ENCODE assay signal across 26 mouse cellular contexts in genomic region chr7:70290733-70291320, GRCm38 (mm10).
DNase-seq lines count a peak whose midpoint lies in the region; ATAC-seq and TF ChIP-seq lines count a peak whose summit lies in the region.
"Had no signal": no experiment of that assay in that cellular context is flagged by ENCODE, and none has a peak within 500 bp of the region (broad histone marks: within the 10 kb centered on the region; RNA-seq: fewer than 3 reads in every experiment).

No protein-coding gene starts in this region.

- 63% methylated on average over 8 of the region's 8 CpGs for WGBS in hindbrain, postnatal 0 days
- 73% methylated on average over 8 of the region's 8 CpGs for WGBS in hindbrain, embryonic 13.5 days
- 63% methylated on average over 8 of the region's 8 CpGs for WGBS in midbrain, postnatal 0 days
- WGBS in midbrain, embryonic 13.5 days = 72% methylated on average over 8 of the region's 8 CpGs

- H3K4me3 ChIP-seq in hindbrain, postnatal 0 days (ENCODE audit: low read length) = no peak overlapping the region
- H3K4me3 ChIP-seq in hindbrain, embryonic 13.5 days = no peak overlapping the region
- no peak overlapping the region for H3K4me3 ChIP-seq in midbrain, postnatal 0 days (ENCODE audit: low read depth, low read length)
- no peak overlapping the region for H3K4me3 ChIP-seq in midbrain, embryonic 13.5 days (replicated peaks)
- H3K4me3 ChIP-seq: embryonic facial prominence, embryonic 15.5 days; gastrocnemius, adult 2 months; heart, embryonic 12.5 days; heart, embryonic 15.5 days; hindbrain, embryonic 15.5 days had no signal

- no peaks in the 10 kb centered on the region for H3K36me3 ChIP-seq in hindbrain, postnatal 0 days (ENCODE audit: insufficient read depth, low read length)
- no peaks in the 10 kb centered on the region for H3K36me3 ChIP-seq in hindbrain, embryonic 13.5 days
- no peaks in the 10 kb centered on the region for H3K36me3 ChIP-seq in midbrain, postnatal 0 days (ENCODE audit: insufficient read depth, low read length)
- no peaks in the 10 kb centered on the region for H3K36me3 ChIP-seq in midbrain, embryonic 13.5 days
- H3K36me3 ChIP-seq: embryonic facial prominence, embryonic 15.5 days; heart, embryonic 12.5 days; heart, embryonic 15.5 days; hindbrain, embryonic 15.5 days had no signal

- no peak overlapping the region for H3K27ac ChIP-seq in hindbrain, postnatal 0 days
- no peak overlapping the region for H3K27ac ChIP-seq in hindbrain, embryonic 13.5 days
- no peak overlapping the region for H3K27ac ChIP-seq in midbrain, postnatal 0 days (ENCODE audit: low read depth, low read length)
- H3K27ac ChIP-seq in midbrain, embryonic 13.5 days = no peak overlapping the region
- H3K27ac ChIP-seq: embryonic facial prominence, embryonic 15.5 days; gastrocnemius, adult 2 months; heart, embryonic 15.5 days; hindbrain, embryonic 15.5 days had no signal

- no peak overlapping the region for H3K9ac ChIP-seq in hindbrain, postnatal 0 days (replicated peaks; ENCODE audit: low read length)
- no peak overlapping the region for H3K9ac ChIP-seq in hindbrain, embryonic 13.5 days
- H3K9ac ChIP-seq in midbrain, postnatal 0 days (replicated peaks; ENCODE audit: low read length, poor library complexity, severe bottlenecking) = no peak overlapping the region
- no peak overlapping the region for H3K9ac ChIP-seq in midbrain, embryonic 13.5 days (replicated peaks)
- H3K9ac ChIP-seq: embryonic facial prominence, embryonic 15.5 days; forebrain, postnatal 0 days; heart, embryonic 12.5 days; heart, embryonic 15.5 days; hindbrain, embryonic 15.5 days had no signal

- H3K9me3 ChIP-seq in hindbrain, postnatal 0 days (ENCODE audit: low read length) = no peaks in the 10 kb centered on the region
- no peaks in the 10 kb centered on the region for H3K9me3 ChIP-seq in hindbrain, embryonic 13.5 days
- no peaks in the 10 kb centered on the region for H3K9me3 ChIP-seq in midbrain, postnatal 0 days (ENCODE audit: low read length)
- H3K9me3 ChIP-seq in midbrain, embryonic 13.5 days = no peaks in the 10 kb centered on the region
- H3K9me3 ChIP-seq: embryonic facial prominence, embryonic 15.5 days; heart, embryonic 12.5 days; heart, embryonic 15.5 days; hindbrain, embryonic 15.5 days had no signal

- no peak for ATAC-seq in hindbrain, postnatal 0 days
- ATAC-seq in hindbrain, embryonic 13.5 days (ENCODE audit: low FRiP score) = no peak
- ATAC-seq in midbrain, postnatal 0 days (ENCODE audit: low FRiP score) = no peak
- no peak for ATAC-seq in midbrain, embryonic 13.5 days
- ATAC-seq in monocyte, adult 5-6 weeks (replicated peaks; ENCODE audit: insufficient number of reproducible peaks, low FRiP score, low TSS enrichment, poor library complexity, severe bottlenecking) = no peak
- ATAC-seq: activated CD4-positive, CD25-positive, alpha-beta regulatory T cell, adult 4 months; CD4-positive, CD25-positive, alpha-beta regulatory T cell, adult 4 months; forebrain, embryonic 14.5 days; forebrain, postnatal 0 days had no signal

- H3K4me2 ChIP-seq in hindbrain, postnatal 0 days (ENCODE audit: low read depth, low read length) = no peak overlapping the region
- no peak overlapping the region for H3K4me2 ChIP-seq in hindbrain, embryonic 13.5 days
- H3K4me2 ChIP-seq in midbrain, postnatal 0 days (ENCODE audit: low read depth, low read length, poor library complexity, severe bottlenecking) = no peak overlapping the region
- H3K4me2 ChIP-seq in midbrain, embryonic 13.5 days (replicated peaks) = no peak overlapping the region
- H3K4me2 ChIP-seq: embryonic facial prominence, embryonic 15.5 days; heart, embryonic 12.5 days; heart, embryonic 15.5 days; hindbrain, embryonic 15.5 days had no signal

- H3K27me3 ChIP-seq in hindbrain, postnatal 0 days (ENCODE audit: insufficient read depth, low read length) = peaks cover 23% of the 10 kb centered on the region
- peaks cover 69% of the 10 kb centered on the region for H3K27me3 ChIP-seq in hindbrain, embryonic 13.5 days
- peaks cover 50% of the 10 kb centered on the region for H3K27me3 ChIP-seq in midbrain, postnatal 0 days (ENCODE audit: insufficient read depth, low read length)
- H3K27me3 ChIP-seq in midbrain, embryonic 13.5 days = peaks cover 67% of the 10 kb centered on the region

- H3K4me1 ChIP-seq in hindbrain, postnatal 0 days (ENCODE audit: insufficient read depth, low read length) = no peaks in the 10 kb centered on the region
- peaks cover 8% of the 10 kb centered on the region for H3K4me1 ChIP-seq in hindbrain, embryonic 13.5 days (replicated peaks)
- H3K4me1 ChIP-seq in midbrain, postnatal 0 days (ENCODE audit: insufficient read depth, low read length) = no peaks in the 10 kb centered on the region
- H3K4me1 ChIP-seq in midbrain, embryonic 13.5 days (replicated peaks) = peaks cover 9% of the 10 kb centered on the region

- no peak for TF ChIP-seq CTCF in hindbrain, postnatal 0 days (IDR thresholded peaks at IDR 0.05; ENCODE audit: low read depth)
- no peak for TF ChIP-seq CTCF in midbrain, postnatal 0 days (IDR thresholded peaks at IDR 0.05)

- DNase-seq in hindbrain, postnatal 0 days (ENCODE audit: low spot score) = peak; percentile 16
- peak; percentile 21 for DNase-seq in midbrain, postnatal 0 days (ENCODE audit: low spot score)
- DNase-seq in retina, postnatal 1 day = peak; percentile 79
- DNase-seq: adrenal gland, adult 8-10 months; adrenal gland, postnatal 25 days; cerebellum, adult 11-12 months; cerebellum, adult 8-10 months; cerebellum, postnatal 10 days; cerebellum, postnatal 36 days; embryo, embryonic 11 days; forebrain, postnatal 0 days; gastrocnemius, adult 2 months; gastrocnemius, postnatal 14 days; heart, adult 18-20 months; heart, postnatal 10 days; heart, postnatal 4 days had no signal

Comparison
In these comparisons a context has a peak if more than half of its experiments do, and no peak if none do; other contexts are left out.
1. DNase-seq: peak in every context shown above with its lines; median percentile 79 in retina, postnatal 1 day; 21 in midbrain, postnatal 0 days; 16 in hindbrain, postnatal 0 days.